Mouse (Mus musculus) lung, adult 2 months (tissue): ENCODE data around the gene Bnip3. TPM values are rescaled to one million over a fixed set of nuclear protein-coding genes. Genes with fewer than 3 reads are reported as not detected.

Experiments used
- DNase-seq: peaks from one replicate; pipeline ENCODE4 v3.0.0; 2022
- H3K4me1 ChIP-seq: fragments of 200-500 bp; 2 replicates; pipeline ENCODE4 v1.6.1; 2011; ENCODE audit warnings: low read length; ENCODE audit not compliant: control insufficient read depth, insufficient read depth
- H3K4me3 ChIP-seq: fragments of 200-500 bp; replicated peaks from 2 replicates; pipeline ENCODE3; 2011; ENCODE audit warnings: low read depth, mild to moderate bottlenecking, control low read depth, low read length; ENCODE audit errors: extremely low read depth
- CTCF ChIP-seq: fragments of 200-500 bp; IDR thresholded peaks from 2 replicates; pipeline ENCODE4 v1.5.1; 2011; ENCODE audit warnings: mild to moderate bottlenecking, low read length, control low read depth; ENCODE audit not compliant: insufficient read depth
- POLR2A ChIP-seq: fragments of 200-500 bp; IDR thresholded peaks from 2 replicates; pipeline ENCODE4 v1.6.1; 2011; ENCODE audit warnings: low read depth, mild to moderate bottlenecking, control low read depth, low read length, borderline replicate concordance; ENCODE audit errors: extremely low read depth
- WGBS: fragments of 180-500 bp; shearing (Covaris S2); methylation state at CpG from one replicate; pipeline ENCODE4 v1.1.7; 2018; 5-methylcytosine and 5-hydroxymethylcytosine counted together
- polyA plus RNA-seq: library from polyadenylated mRNA; depleted of rRNA; stranded (reverse); fragments of >200 nt; gene quantifications from 2 replicates; pipeline ENCODE4 v1.2.3, GENCODE M21; 2012

Gene Bnip3
- polyA plus RNA-seq, 1 experiment = 20.1 TPM

DNA sequence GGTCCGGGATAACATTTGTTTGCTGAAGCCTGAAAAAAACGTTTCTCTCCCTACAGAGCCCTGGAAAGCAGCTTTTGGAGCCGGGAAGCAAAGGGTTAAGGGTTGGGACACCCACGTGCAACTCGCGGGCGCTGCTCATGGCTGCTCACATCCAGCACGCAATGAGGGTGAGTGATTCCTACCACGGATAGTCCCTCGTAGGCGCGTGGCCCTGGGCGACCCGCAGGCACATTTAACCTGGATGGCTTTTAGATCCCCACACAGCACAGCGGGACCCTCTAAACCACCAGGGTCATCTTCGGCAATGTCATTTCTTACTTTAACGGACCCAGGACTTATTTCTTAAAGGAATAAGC, 30.9 kb upstream of the Bnip3 start:
- no peak for TF ChIP-seq CTCF
- no peak for TF ChIP-seq POLR2A
- WGBS = 2% methylated on average over 17 of the region's 17 CpGs
- no peaks in the 10 kb centered on the region for H3K4me1 ChIP-seq
- H3K4me3 ChIP-seq = no peak overlapping the region
- no peak for DNase-seq

- no peak for DNase-seq
- H3K4me1 ChIP-seq = no peaks in the 10 kb centered on the region
- 80% methylated on average over 7 of the region's 7 CpGs for WGBS
- TF ChIP-seq POLR2A (no peak), CTCF (no peak)
- no peak overlapping the region for H3K4me3 ChIP-seq
Measured at GRCm38 (mm10) chr7:138938991-138939390, 29.7 kb upstream of the Bnip3 start.

GRCm38 (mm10) chr7:138934523-138934922, 25.2 kb upstream of the Bnip3 start:
- WGBS = 86% methylated on average over 3 of the region's 3 CpGs
- TF ChIP-seq POLR2A (no peak), CTCF (no peak)
- DNase-seq = no peak
- Histone ChIP-seq H3K4me1 (no peaks in the 10 kb centered on the region), H3K4me3 (no peak overlapping the region)

DNA sequence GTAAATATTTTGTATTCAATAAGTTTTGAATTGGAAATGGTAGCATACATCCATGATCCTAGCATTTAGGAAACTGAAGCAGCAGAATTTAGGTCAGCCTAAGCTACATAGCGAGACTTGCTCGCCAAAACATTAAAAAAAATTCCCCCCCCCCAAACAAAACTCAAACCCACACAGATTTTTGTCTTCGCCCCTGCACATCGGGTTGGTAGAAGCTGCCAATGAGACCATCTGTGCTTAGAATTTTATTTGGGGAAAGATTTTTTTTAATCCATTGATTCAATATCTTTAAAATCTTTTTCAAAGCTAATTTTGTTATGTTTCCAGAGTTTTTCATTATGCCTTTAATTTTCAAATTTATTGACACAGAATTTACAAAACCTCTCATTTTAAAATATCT, 19.1 kb upstream of the Bnip3 start:
- 92% methylated on average over 4 of the region's 4 CpGs for WGBS
- TF ChIP-seq CTCF (no peak), POLR2A (no peak)
- no peak for DNase-seq
- no peaks in the 10 kb centered on the region for H3K4me1 ChIP-seq
- H3K4me3 ChIP-seq = no peak overlapping the region

DNA sequence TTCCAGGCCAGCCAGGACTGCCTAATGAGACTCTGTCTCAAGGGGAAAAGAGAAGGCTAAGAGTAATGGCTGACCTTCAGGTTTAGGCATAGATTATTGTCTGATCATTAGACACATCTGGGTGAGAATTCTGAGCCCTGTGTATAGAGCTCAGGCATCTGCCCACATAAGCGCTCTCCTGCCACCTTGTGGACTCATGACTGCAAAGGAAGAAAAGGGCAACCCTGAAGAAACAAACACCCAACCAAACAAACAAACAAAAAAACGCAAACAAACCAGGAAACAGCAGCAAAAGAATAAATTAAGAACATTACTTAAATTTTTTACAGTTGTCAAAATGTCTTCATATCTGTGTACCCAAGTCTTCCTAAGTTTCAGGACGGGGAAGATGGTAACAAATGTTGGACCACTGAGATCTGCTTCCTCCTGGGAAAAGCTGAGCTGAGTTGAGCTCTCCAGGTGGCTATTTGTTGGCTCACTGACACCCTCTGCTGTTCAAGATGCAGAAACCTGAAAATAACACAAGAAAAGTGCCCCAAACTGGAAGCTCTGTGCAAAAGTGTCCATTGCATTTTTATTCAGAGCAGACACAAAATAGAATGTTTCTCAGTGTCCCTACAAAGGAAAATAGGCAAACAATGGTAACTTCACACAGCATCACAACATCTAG, 14.6 kb upstream of the Bnip3 start:
- Histone ChIP-seq H3K4me1 (peaks cover 3% of the 10 kb centered on the region), H3K4me3 (no peak overlapping the region)
- WGBS = 4% methylated on average over 3 of the region's 3 CpGs
- no peak for DNase-seq
- TF ChIP-seq CTCF = peak; percentile 70
- no peak for TF ChIP-seq POLR2A

- 73% methylated on average over 8 of the region's 8 CpGs for WGBS
- no peak for TF ChIP-seq POLR2A
- TF ChIP-seq CTCF = no peak
- Histone ChIP-seq H3K4me1 (peaks cover 3% of the 10 kb centered on the region), H3K4me3 (no peak overlapping the region)
- no peak for DNase-seq
Measured at GRCm38 (mm10) chr7:138921611-138922010, 12.3 kb upstream of the Bnip3 start.

- Histone ChIP-seq H3K4me3 (peak overlapping the region; percentile 49), H3K4me1 (peaks cover 3% of the 10 kb centered on the region)
- peak; percentile 75; the same call in 1 of the 2 replicates for TF ChIP-seq POLR2A
- peak; percentile 18; the same call in 1 of the 2 replicates for TF ChIP-seq CTCF
- WGBS = 2% methylated on average over 26 of the region's 26 CpGs
- peak; percentile 86 for DNase-seq
Measured at GRCm38 (mm10) chr7:138919156-138919944, 10.0 kb upstream of the Bnip3 start.

DNA sequence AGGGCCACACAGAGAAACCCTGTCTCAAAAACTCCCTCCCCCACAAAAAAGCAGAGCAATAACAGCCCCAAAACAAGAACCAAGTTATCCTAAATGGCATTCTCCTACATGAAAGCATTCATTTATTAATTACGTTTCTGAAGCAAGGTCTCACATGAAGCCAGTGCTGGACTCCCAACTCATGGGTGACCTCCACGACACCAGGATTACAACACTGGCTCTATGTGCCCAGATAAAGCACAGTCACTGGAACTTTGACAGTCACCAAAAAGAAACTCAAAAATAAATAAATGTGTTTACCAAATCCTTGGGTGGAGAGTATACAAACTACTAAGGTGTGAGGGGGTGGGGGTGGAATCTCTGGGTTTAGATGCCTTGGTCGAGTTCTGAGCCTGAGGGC, 4.3 kb upstream of the Bnip3 start:
- WGBS = 70% methylated on average over 3 of the region's 3 CpGs
- DNase-seq = no peak
- TF ChIP-seq CTCF (no peak), POLR2A (no peak)
- Histone ChIP-seq H3K4me3 (no peak overlapping the region), H3K4me1 (peaks cover 5% of the 10 kb centered on the region; the same call in 1 of the 2 replicates)

- Histone ChIP-seq H3K4me1 (peaks cover 19% of the 10 kb centered on the region), H3K4me3 (peak overlapping the region; percentile 79)
- TF ChIP-seq CTCF (no peak), POLR2A (no peak)
- no peak for DNase-seq
- WGBS = 26% methylated on average over 7 of the region's 7 CpGs
Measured at GRCm38 (mm10) chr7:138910193-138910562, 859 bp upstream of the Bnip3 start.
